Mouse (Mus musculus) right cerebral cortex, adult 18-20 months (tissue): Measurements from ENCODE around the gene Mtif2.
"Not testable (repeated sequence)": the region's sequence is repeated elsewhere in the genome, so short reads cannot be mapped to it uniquely, and the experiment has no call there.

Experiments
- DNase-seq: peaks from one replicate; pipeline ENCODE4 v3.0.0; 2022; ENCODE audit warnings: mixed read lengths

The Mtif2 gene

GRCm38 (mm10) chr11:29525988-29526794 lies at the start of gene Mtif2:
Gene Mtif2 (plus strand): TSS chr11:29526408.
- DNase-seq, result peak; percentile 77

- no peak for DNase-seq
Measured at GRCm38 (mm10) chr11:29493135-29493534, 33.1 kb upstream of the Mtif2 start.

- DNase-seq, result no peak
Measured at GRCm38 (mm10) chr11:29496962-29497361, 29.2 kb upstream of the Mtif2 start.

- no peak for DNase-seq
Measured at GRCm38 (mm10) chr11:29503948-29504893, 22.0 kb upstream of the Mtif2 start.

- DNase-seq, result no peak
Measured at GRCm38 (mm10) chr11:29504899-29505625, 21.1 kb upstream of the Mtif2 start.

- DNase-seq, result no peak
Measured at GRCm38 (mm10) chr11:29509421-29509820, 16.8 kb upstream of the Mtif2 start.

GRCm38 (mm10) chr11:29512818-29513535 lies 13.2 kb upstream of the Mtif2 start:
- DNase-seq, result no peak

- DNase-seq, result no peak
Measured at GRCm38 (mm10) chr11:29514325-29514681, 11.9 kb upstream of the Mtif2 start.

GRCm38 (mm10) chr11:29514682-29515412 lies 11.4 kb upstream of the Mtif2 start, which contains the start of gene Prorsd1:
Gene Prorsd1 (minus strand): TSS chr11:29515033.
- peak; percentile 76 for DNase-seq

GRCm38 (mm10) chr11:29538201-29538600 lies 12.0 kb downstream of the Mtif2 start:
- DNase-seq, result no peak

- DNase-seq, result no peak
Measured at GRCm38 (mm10) chr11:29544225-29544945, 18.2 kb downstream of the Mtif2 start.

GRCm38 (mm10) chr11:29545150-29545752 lies 19.0 kb downstream of the Mtif2 start:
- not testable (repeated sequence) for DNase-seq

- DNase-seq, result not testable (repeated sequence)
Measured at GRCm38 (mm10) chr11:29546297-29546696, 20.1 kb downstream of the Mtif2 start.

- DNase-seq, result no peak
Measured at GRCm38 (mm10) chr11:29546762-29547161, 20.6 kb downstream of the Mtif2 start.

GRCm38 (mm10) chr11:29547249-29547751 lies 21.1 kb downstream of the Mtif2 start:
- DNase-seq, result no peak

- peak; percentile 93 for DNase-seq
Measured at GRCm38 (mm10) chr11:29547752-29548503, 21.7 kb downstream of the Mtif2 start, which contains the start of the genes Clhc1 and Rps27a. Gene Clhc1 (plus strand): TSS chr11:29547950. Gene Rps27a (minus strand): TSS chr11:29548109.

- no peak for DNase-seq
Measured at GRCm38 (mm10) chr11:29548504-29549424, 22.6 kb downstream of the Mtif2 start.

- no peak for DNase-seq
Measured at GRCm38 (mm10) chr11:29549425-29549778, 23.2 kb downstream of the Mtif2 start.
